Mouse (Mus musculus) thymus, adult 2 months (tissue): ENCODE data around the gene Cpsf6. TPM values are rescaled to one million over a fixed set of nuclear protein-coding genes. Genes with fewer than 3 reads are reported as not detected.
A peak's percentile ranks its signal among the peaks of the same experiment; 100 is the strongest.

Experiments used
- DNase-seq: peaks from one replicate; pipeline ENCODE4 v3.0.0; 2021
- H3K27ac ChIP-seq: fragments of 200-500 bp; 2 replicates; pipeline ENCODE4 v1.5.1; 2012; ENCODE audit warnings: low read length, control low read depth; ENCODE audit not compliant: control insufficient read depth, insufficient read depth
- H3K27me3 ChIP-seq: fragments of 200-500 bp; 2 replicates; pipeline ENCODE4 v1.6.1; 2012; ENCODE audit warnings: mild to moderate bottlenecking, low read length, moderate library complexity, mixed read lengths; ENCODE audit not compliant: control insufficient read depth, insufficient read depth
- H3K36me3 ChIP-seq: fragments of 200-500 bp; 2 replicates; pipeline ENCODE4 v1.6.1; 2012; ENCODE audit warnings: mild to moderate bottlenecking, low read length, moderate library complexity; ENCODE audit not compliant: control insufficient read depth, insufficient read depth
- H3K4me1 ChIP-seq: fragments of 200-500 bp; replicated peaks from 2 replicates; pipeline ENCODE4 v1.6.1; 2012; ENCODE audit warnings: low read length; ENCODE audit not compliant: control insufficient read depth, insufficient read depth
- H3K4me3 ChIP-seq: fragments of 200-500 bp; 2 replicates; pipeline ENCODE4 v1.5.1; 2012; ENCODE audit warnings: mild to moderate bottlenecking, low read length, control low read depth, moderate library complexity; ENCODE audit not compliant: control insufficient read depth, insufficient read depth
- CTCF ChIP-seq: fragments of 200-500 bp; IDR thresholded peaks from 2 replicates; pipeline ENCODE4 v1.5.1; 2012; ENCODE audit warnings: mild to moderate bottlenecking, control low read depth, low read length, moderate library complexity, borderline replicate concordance; ENCODE audit not compliant: control insufficient read depth, poor library complexity, insufficient read depth; ENCODE audit errors: extremely low read depth
- POLR2A ChIP-seq: fragments of 200-500 bp; IDR thresholded peaks from 2 replicates; pipeline ENCODE4 v1.6.1; 2012; ENCODE audit warnings: mild to moderate bottlenecking, low read length, control low read depth, moderate library complexity; ENCODE audit not compliant: control insufficient read depth, poor library complexity, insufficient read depth; ENCODE audit errors: extremely low read depth
- WGBS: fragments of 180-500 bp; shearing (Covaris S2); methylation state at CpG from one replicate; pipeline ENCODE4 v1.1.7; 2018; 5-methylcytosine and 5-hydroxymethylcytosine counted together
- polyA plus RNA-seq: library from polyadenylated mRNA; depleted of rRNA; stranded (reverse); fragments of >200 nt; gene quantifications from 2 replicates; pipeline ENCODE4 v1.2.3, GENCODE M21; 2012

Gene Cpsf6
- polyA plus RNA-seq, 1 experiment, result 171 TPM

GRCm38 (mm10) chr10:117399196-117399595 is 19.4 kb upstream of the Cpsf6 start:
- no peak for DNase-seq
- TF ChIP-seq CTCF (no peak), POLR2A (no peak)
- H3K27me3 ChIP-seq, result no peaks in the 10 kb centered on the region
- no peaks in the 10 kb centered on the region for H3K36me3 ChIP-seq
- no peak overlapping the region for H3K4me3 ChIP-seq
- WGBS, result 83% methylated on average over 2 of the region's 2 CpGs
- H3K4me1 ChIP-seq, result peaks cover 9% of the 10 kb centered on the region
- H3K27ac ChIP-seq, result no peak overlapping the region

GRCm38 (mm10) chr10:117398044-117398780 is 18.4 kb upstream of the Cpsf6 start:
- 58% methylated on average over 18 of the region's 18 CpGs for WGBS
- Histone ChIP-seq H3K4me3 (no peak overlapping the region), H3K4me1 (peaks cover 14% of the 10 kb centered on the region), H3K27me3 (no peaks in the 10 kb centered on the region), H3K27ac (peak overlapping the region; percentile 70; the same call in 1 of the 2 replicates), H3K36me3 (no peaks in the 10 kb centered on the region)
- no peak for TF ChIP-seq CTCF
- TF ChIP-seq POLR2A, result no peak
- peak; percentile 39 for DNase-seq

GRCm38 (mm10) chr10:117397106-117397625 is 17.4 kb upstream of the Cpsf6 start:
- Histone ChIP-seq H3K27me3 (no peaks in the 10 kb centered on the region), H3K4me3 (no peak overlapping the region), H3K27ac (no peak overlapping the region), H3K4me1 (peaks cover 16% of the 10 kb centered on the region), H3K36me3 (no peaks in the 10 kb centered on the region)
- WGBS, result 59% methylated on average over 10 of the region's 10 CpGs
- TF ChIP-seq POLR2A (no peak), CTCF (no peak)
- DNase-seq, result no peak

- H3K27ac ChIP-seq, result no peak overlapping the region
- DNase-seq, result no peak
- H3K4me1 ChIP-seq, result peaks cover 16% of the 10 kb centered on the region
- WGBS, result 79% methylated on average over 18 of the region's 18 CpGs
- no peaks in the 10 kb centered on the region for H3K36me3 ChIP-seq
- no peak for TF ChIP-seq POLR2A
- TF ChIP-seq CTCF, result no peak
- H3K27me3 ChIP-seq, result no peaks in the 10 kb centered on the region
- H3K4me3 ChIP-seq, result no peak overlapping the region
These were observed 16.7 kb upstream of the Cpsf6 start for GRCm38 (mm10) chr10:117396386-117397048.

- Histone ChIP-seq H3K4me1 (peaks cover 16% of the 10 kb centered on the region), H3K4me3 (no peak overlapping the region), H3K27me3 (no peaks in the 10 kb centered on the region), H3K36me3 (no peaks in the 10 kb centered on the region), H3K27ac (no peak overlapping the region)
- DNase-seq, result no peak
- WGBS, result 88% methylated on average over 2 of the region's 2 CpGs
- TF ChIP-seq CTCF (no peak), POLR2A (no peak)
These were observed 16.0 kb upstream of the Cpsf6 start for GRCm38 (mm10) chr10:117395801-117396200.

- peaks cover 16% of the 10 kb centered on the region for H3K4me1 ChIP-seq
- DNase-seq, result no peak
These were observed 15.1 kb upstream of the Cpsf6 start for GRCm38 (mm10) chr10:117394738-117395550.

More at GRCm38 (mm10) chr10:117394738-117395550, 15.1 kb upstream of the Cpsf6 start:
- Histone ChIP-seq H3K4me3 (no peak overlapping the region), H3K27me3 (no peaks in the 10 kb centered on the region), H3K36me3 (no peaks in the 10 kb centered on the region), H3K27ac (no peak overlapping the region)
- WGBS, result 92% methylated on average over 3 of the region's 3 CpGs
- no peak for TF ChIP-seq CTCF
- TF ChIP-seq POLR2A, result no peak
